12 mouse cellular contexts compared by ENCODE assay signal in the genomic region with DNA sequence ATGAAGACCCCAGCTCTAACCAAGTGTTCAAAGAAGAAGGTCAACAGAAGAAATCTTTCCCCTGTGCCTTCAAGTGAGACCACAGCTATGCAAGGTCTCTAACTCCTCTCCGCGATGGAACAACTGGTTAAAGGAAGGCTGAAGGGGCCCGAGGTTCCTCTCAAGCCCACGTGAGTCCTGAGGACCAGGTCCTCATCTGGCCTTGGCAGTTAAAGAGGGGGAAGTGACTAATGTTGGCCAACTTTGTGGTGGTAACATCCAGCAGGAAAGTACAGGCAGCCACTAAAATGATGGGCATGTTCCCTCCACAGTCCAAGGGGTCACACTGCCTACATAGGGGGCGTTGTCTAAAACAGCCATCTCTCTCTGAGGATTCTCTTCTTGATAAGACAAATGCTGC.
"Had no signal": no experiment of that assay in that cellular context is flagged by ENCODE, and none has a peak within 500 bp of the region (broad histone marks: within the 10 kb centered on the region; RNA-seq: fewer than 3 reads in every experiment).

No protein-coding gene starts in this region.

- H3K27ac ChIP-seq: left cerebral cortex, adult 2 months; limb, embryonic 15.5 days; liver, embryonic 14.5 days; midbrain, embryonic 10.5 days; midbrain, embryonic 15.5 days; neural tube, embryonic 15.5 days; stomach, postnatal 0 days had no signal

- H3K4me1 ChIP-seq: limb, embryonic 15.5 days; midbrain, embryonic 10.5 days; midbrain, embryonic 15.5 days; neural tube, embryonic 15.5 days had no signal

- H3K4me2 ChIP-seq: limb, embryonic 15.5 days; lung, embryonic 14.5 days; midbrain, embryonic 15.5 days; neural tube, embryonic 15.5 days had no signal

- H3K4me3 ChIP-seq: left cerebral cortex, adult 2 months; limb, embryonic 15.5 days; midbrain, embryonic 10.5 days; midbrain, embryonic 15.5 days; neural tube, embryonic 15.5 days had no signal

- H3K36me3 ChIP-seq: limb, embryonic 15.5 days; midbrain, embryonic 10.5 days; midbrain, embryonic 15.5 days; neural tube, embryonic 15.5 days had no signal

- DNase-seq: kidney, adult 8-10 months; kidney, postnatal 25 days; lung, postnatal 10 days had no signal

- H3K27me3 ChIP-seq: limb, embryonic 15.5 days; midbrain, embryonic 15.5 days; neural tube, embryonic 15.5 days had no signal

- H3K9ac ChIP-seq: limb, embryonic 15.5 days; liver, embryonic 14.5 days; lung, embryonic 14.5 days; midbrain, embryonic 15.5 days; neural tube, embryonic 15.5 days had no signal

- H3K9me3 ChIP-seq: limb, embryonic 15.5 days; midbrain, embryonic 15.5 days; neural tube, embryonic 15.5 days had no signal

- ATAC-seq: intestine, postnatal 0 days; midbrain, embryonic 15.5 days had no signal
